ENCODE assay signal across 15 mouse cellular contexts in genomic region chr2:22784186-22784585, GRCm38 (mm10). TPM values are rescaled to one million over a fixed set of nuclear protein-coding genes. Genes with fewer than 3 reads are reported as not detected.
DNase-seq lines count a peak whose midpoint lies in the region; ATAC-seq and TF ChIP-seq lines count a peak whose summit lies in the region.
"Had no signal": no experiment of that assay in that cellular context is flagged by ENCODE, and none has a peak within 500 bp of the region (broad histone marks: within the 10 kb centered on the region; RNA-seq: fewer than 3 reads in every experiment).

No protein-coding gene starts in this region.

- TF ChIP-seq CTCF in midbrain, postnatal 0 days (IDR thresholded peaks at IDR 0.05) = no peak

- ATAC-seq in monocyte, adult 5-6 weeks (replicated peaks; ENCODE audit: insufficient number of reproducible peaks, low FRiP score, low TSS enrichment, poor library complexity, severe bottlenecking) = peak; percentile 66
- ATAC-seq in midbrain, postnatal 0 days (ENCODE audit: low FRiP score) = no peak
- ATAC-seq: midbrain, embryonic 13.5 days had no signal

- no peaks in the 10 kb centered on the region for H3K4me1 ChIP-seq in midbrain, postnatal 0 days (ENCODE audit: insufficient read depth, low read length)
- H3K4me1 ChIP-seq: midbrain, embryonic 13.5 days; neural tube, embryonic 13.5 days had no signal

- H3K9ac ChIP-seq in midbrain, postnatal 0 days (replicated peaks; ENCODE audit: low read length, poor library complexity, severe bottlenecking) = no peak overlapping the region
- H3K9ac ChIP-seq: midbrain, embryonic 13.5 days; neural tube, embryonic 13.5 days had no signal

- H3K36me3 ChIP-seq in midbrain, postnatal 0 days (ENCODE audit: insufficient read depth, low read length) = no peaks in the 10 kb centered on the region
- H3K36me3 ChIP-seq: midbrain, embryonic 13.5 days; neural tube, embryonic 13.5 days had no signal

- H3K27ac ChIP-seq in midbrain, postnatal 0 days (ENCODE audit: low read depth, low read length) = no peak overlapping the region
- H3K27ac ChIP-seq: left cerebral cortex, adult 2 months; midbrain, embryonic 13.5 days; neural tube, embryonic 13.5 days had no signal

- H3K4me2 ChIP-seq in midbrain, postnatal 0 days (ENCODE audit: low read depth, low read length, poor library complexity, severe bottlenecking) = no peak overlapping the region
- H3K4me2 ChIP-seq: midbrain, embryonic 13.5 days; neural tube, embryonic 13.5 days had no signal

- no peaks in the 10 kb centered on the region for H3K27me3 ChIP-seq in midbrain, postnatal 0 days (ENCODE audit: insufficient read depth, low read length)
- H3K27me3 ChIP-seq: midbrain, embryonic 13.5 days; neural tube, embryonic 13.5 days had no signal

- WGBS in midbrain, postnatal 0 days = 59% methylated on average over 3 of the region's 3 CpGs

- no peaks in the 10 kb centered on the region for H3K9me3 ChIP-seq in midbrain, postnatal 0 days (ENCODE audit: low read length)
- H3K9me3 ChIP-seq: midbrain, embryonic 13.5 days; neural tube, embryonic 13.5 days had no signal

- no peak overlapping the region for H3K4me3 ChIP-seq in midbrain, postnatal 0 days (ENCODE audit: low read depth, low read length)
- H3K4me3 ChIP-seq: left cerebral cortex, adult 2 months; midbrain, embryonic 13.5 days; neural tube, embryonic 13.5 days had no signal

- DNase-seq in A20 (ENCODE audit: low read depth, low spot score) = peak; percentile 67
- DNase-seq in T-cell, adult 2 months (ENCODE audit: low spot score) = peak; percentile 94
- DNase-seq in thymus, adult 18-20 months = peak; percentile 70 to 85
- no peak for DNase-seq in midbrain, postnatal 0 days (ENCODE audit: low spot score)
- DNase-seq in urinary bladder, postnatal 14 days (ENCODE audit: low spot score) = no peak
- no peak for DNase-seq in c-Kit-positive CD71-positive TER-119-positive erythroid progenitor cells, embryonic 14.5 days (ENCODE audit: low spot score)
- DNase-seq in left cerebral cortex, adult 11 months (ENCODE audit: low spot score) = no peak
- DNase-seq: adrenal gland, postnatal 14 days; heart, postnatal 14 days; kidney, postnatal 14 days; retina, postnatal 1 day had no signal

RNA-seq across cellular contexts. Expression of gene Apbb1ip, which starts 10.3 kb away (rescaled TPM):
- 58.1 to 181 TPM (median 70.4 TPM) in 3 replicates for total RNA-seq in monocyte, adult 5-6 weeks (2017)
- total RNA-seq in midbrain, postnatal 0 days (2014; rRNA removed) = 1.0 and 1.1 TPM in 2 replicates
- polyA plus RNA-seq in midbrain, postnatal 0 days (2015; fragmentation: Nextera tagmentation; extraction: Ambion mirVana) = 1.4 and 1.7 TPM in 2 replicates

Comparison
In these comparisons a context has a peak if more than half of its experiments do, and no peak if none do; other contexts are left out.
1. DNase-seq: peak in A20 (single experiment), T-cell, adult 2 months (single experiment) and thymus, adult 18-20 months (2 of 2); none in midbrain, postnatal 0 days (single experiment), urinary bladder, postnatal 14 days (single experiment), c-Kit-positive CD71-positive TER-119-positive erythroid progenitor cells, embryonic 14.5 days (single experiment) and left cerebral cortex, adult 11 months (single experiment).
2. RNA of gene Apbb1ip, which starts 10.3 kb away (total RNA-seq): 58.1 to 181 TPM in monocyte, adult 5-6 weeks; 1.0 to 1.1 TPM in midbrain, postnatal 0 days; every median in the first group is over 10 times any median in the second.